8 mouse cellular contexts compared by ENCODE assay signal in the genomic region with DNA sequence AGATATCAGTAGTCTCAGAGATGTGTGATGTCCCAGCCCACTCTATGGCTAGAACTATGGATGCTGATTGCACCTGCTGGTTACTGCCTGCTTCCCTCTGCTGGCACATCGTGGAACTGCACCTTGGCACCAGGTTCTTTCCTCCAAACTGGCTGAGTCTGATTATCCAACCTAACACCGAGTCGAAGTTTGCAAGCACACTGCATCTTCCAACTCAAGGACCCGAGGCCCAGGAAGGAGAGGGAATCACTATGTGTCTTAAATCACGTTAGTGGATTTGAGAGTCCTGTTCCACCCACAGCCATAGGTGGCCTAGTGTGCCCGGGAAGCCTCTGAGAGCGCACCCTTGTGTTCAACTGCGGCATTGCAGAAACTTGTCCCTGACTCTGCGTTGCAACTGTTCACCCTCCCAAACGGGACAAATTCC. TPM values are rescaled to one million over a fixed set of nuclear protein-coding genes. Genes with fewer than 3 reads are reported as not detected.
DNase-seq lines count a peak whose midpoint lies in the region; TF ChIP-seq lines count a peak whose summit lies in the region.

No protein-coding gene starts in this region.

- no peak overlapping the region for H3K4me3 ChIP-seq in bone marrow macrophage, adult 2 months (ENCODE audit: insufficient read depth, low read length)
- no peak overlapping the region for H3K4me3 ChIP-seq in embryonic fibroblast, embryonic 13.5 days (ENCODE audit: insufficient read depth, low read length)

- TF ChIP-seq CTCF in bone marrow macrophage, adult 2 months (IDR thresholded peaks at IDR 0.05; ENCODE audit: low read depth, low read length): peak; percentile 99
- peak; percentile 84; the same call in 1 of the 2 replicates for TF ChIP-seq CTCF in embryonic fibroblast, embryonic 13.5 days (IDR thresholded peaks at IDR 0.05; ENCODE audit: borderline replicate concordance, insufficient read depth, low read length)

- no peak overlapping the region for H3K27ac ChIP-seq in bone marrow macrophage, adult 2 months (ENCODE audit: insufficient read depth, low read depth, low read length)
- no peak overlapping the region for H3K27ac ChIP-seq in embryonic fibroblast, embryonic 13.5 days (ENCODE audit: insufficient read depth, low read length)

- peak; percentile 83 for DNase-seq in MN1 (ENCODE audit: low spot score)
- DNase-seq in heart, postnatal 4 days: peak; percentile 88
- peak; percentile 63 for DNase-seq in layer of hippocampus, adult 9-11 months
- peak; percentile 78 to 85 for DNase-seq in lung, postnatal 4 days
- peak; percentile 48 to 71 for DNase-seq in right cerebral cortex, postnatal 36 days (ENCODE audit: low spot score in 2 of 2)
- DNase-seq in yolk sac, embryonic 10.5 days (ENCODE audit: low spot score): peak; percentile 45

- no peak for TF ChIP-seq POLR2A in bone marrow macrophage, adult 2 months (IDR thresholded peaks at IDR 0.05; ENCODE audit: borderline replicate concordance, low read depth, low read length)
- no peak for TF ChIP-seq POLR2A in embryonic fibroblast, embryonic 13.5 days (IDR thresholded peaks at IDR 0.05; ENCODE audit: low read depth, low read length)

- H3K4me1 ChIP-seq in bone marrow macrophage, adult 2 months (ENCODE audit: control insufficient read depth, insufficient read depth, low read length): no peaks in the 10 kb centered on the region; the same call in 1 of the 2 replicates
- H3K4me1 ChIP-seq in embryonic fibroblast, embryonic 13.5 days (ENCODE audit: control insufficient read depth, insufficient read depth, low read length): no peaks in the 10 kb centered on the region

RNA-seq across cellular contexts. Expression of a gene that starts 17.3 kb away (rescaled TPM):
- polyA plus RNA-seq in bone marrow macrophage, adult 2 months (2012; ENCODE audit: insufficient read depth, insufficient read length, missing spikeins): 1.8 and 2.5 TPM in 2 replicates
- 6.2 and 7.6 TPM in 2 replicates for polyA plus RNA-seq in embryonic fibroblast, embryonic 13.5 days (2011; ENCODE audit: insufficient read length, low read depth, missing spikeins)
- 1 to 10 TPM; 7.8 to 7.9 TPM for total RNA-seq in heart, postnatal 4 days (2021)
